Comparison of ENCODE assay signal across 13 mouse cellular contexts in genomic region chr2:4636656-4637055, GRCm38 (mm10).
"Had no signal": no experiment of that assay in that cellular context is flagged by ENCODE, and none has a peak within 500 bp of the region (broad histone marks: within the 10 kb centered on the region; RNA-seq: fewer than 3 reads in every experiment).

No protein-coding gene starts in this region.

- ATAC-seq: liver, embryonic 12.5 days; midbrain, embryonic 13.5 days had no signal

- H3K9ac ChIP-seq: liver, embryonic 12.5 days; lung, embryonic 15.5 days; midbrain, embryonic 13.5 days; neural tube, embryonic 12.5 days had no signal

- H3K27ac ChIP-seq: liver, embryonic 12.5 days; lung, embryonic 15.5 days; midbrain, embryonic 13.5 days; neural tube, embryonic 12.5 days had no signal

- DNase-seq: kidney, adult 18-20 months; kidney, postnatal 10 days; kidney, postnatal 4 days; left cerebral cortex, postnatal 4 days; retina, postnatal 1 day; right cerebral cortex, postnatal 4 days; spleen, adult 18-20 months; thymus, postnatal 36 days had no signal

- H3K9me3 ChIP-seq: liver, embryonic 12.5 days; lung, embryonic 15.5 days; midbrain, embryonic 13.5 days; neural tube, embryonic 12.5 days had no signal

- H3K27me3 ChIP-seq: liver, embryonic 12.5 days; lung, embryonic 15.5 days; midbrain, embryonic 13.5 days; neural tube, embryonic 12.5 days had no signal

- H3K4me3 ChIP-seq: liver, embryonic 12.5 days; lung, embryonic 15.5 days; midbrain, embryonic 13.5 days; myocyte; neural tube, embryonic 12.5 days had no signal

- H3K4me1 ChIP-seq: liver, embryonic 12.5 days; lung, embryonic 15.5 days; midbrain, embryonic 13.5 days; neural tube, embryonic 12.5 days had no signal

- H3K4me2 ChIP-seq: liver, embryonic 12.5 days; lung, embryonic 15.5 days; midbrain, embryonic 13.5 days; neural tube, embryonic 12.5 days had no signal
